Mouse (Mus musculus) heart, adult 2 months (tissue): ENCODE measurements at regions not wholly inside any gene's neighbourhood (a gene's known extent, or its start where the extent isn't known, plus 50 kb on each side); places are given as distances from the start of the nearest gene placed in this dataset.

Experiments
- CTCF ChIP-seq: fragments of 200-600 bp; IDR thresholded peaks from 2 replicates; pipeline ENCODE4 v1.8.1; 2022; ENCODE audit warnings: antibody characterized with exemption, mild to moderate bottlenecking, moderate library complexity
- POLR2A ChIP-seq: fragments of 200-500 bp; IDR thresholded peaks from 2 replicates; pipeline ENCODE4 v1.6.1; 2011; ENCODE audit warnings: mild to moderate bottlenecking, low read depth, low read length, control low read depth; ENCODE audit not compliant: insufficient read depth

DNA sequence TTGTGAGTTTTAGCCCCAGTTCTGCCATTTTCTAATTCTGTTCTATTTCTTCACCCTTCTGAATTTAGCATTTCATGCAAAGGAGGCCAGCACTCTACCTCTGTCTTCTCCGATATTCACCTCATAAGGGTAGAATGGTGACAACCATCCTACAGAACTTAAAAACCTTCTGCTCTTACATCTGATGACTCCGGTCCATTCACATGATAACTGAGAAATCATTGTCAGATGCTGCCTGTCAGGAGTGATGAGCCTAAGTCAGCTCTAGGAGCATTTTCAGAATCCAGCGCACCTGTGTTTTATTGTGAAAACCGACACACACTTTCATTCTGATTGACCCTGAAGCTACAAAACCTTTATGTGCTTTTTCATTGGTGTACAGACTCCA, 115.1 kb downstream of the Vmn2r79 start:
- TF ChIP-seq CTCF, result no peak
- TF ChIP-seq POLR2A, result no peak
